Mouse (Mus musculus) thymus, adult 2 months (tissue): ENCODE measurements around the gene Eif2ak4.

Experiments used
- CTCF ChIP-seq: fragments of 200-500 bp; IDR thresholded peaks from 2 replicates; pipeline ENCODE4 v1.5.1; 2012; ENCODE audit warnings: mild to moderate bottlenecking, control low read depth, low read length, moderate library complexity, borderline replicate concordance; ENCODE audit not compliant: control insufficient read depth, poor library complexity, insufficient read depth; ENCODE audit errors: extremely low read depth
- POLR2A ChIP-seq: fragments of 200-500 bp; IDR thresholded peaks from 2 replicates; pipeline ENCODE4 v1.6.1; 2012; ENCODE audit warnings: mild to moderate bottlenecking, low read length, control low read depth, moderate library complexity; ENCODE audit not compliant: control insufficient read depth, poor library complexity, insufficient read depth; ENCODE audit errors: extremely low read depth

GRCm38 (mm10) chr2:118484386-118484898 lies 96.0 kb downstream of the Eif2ak4 start:
- no peak for TF ChIP-seq POLR2A
- no peak for TF ChIP-seq CTCF
